14 mouse cellular contexts compared by ENCODE assay signal in the genomic region with DNA sequence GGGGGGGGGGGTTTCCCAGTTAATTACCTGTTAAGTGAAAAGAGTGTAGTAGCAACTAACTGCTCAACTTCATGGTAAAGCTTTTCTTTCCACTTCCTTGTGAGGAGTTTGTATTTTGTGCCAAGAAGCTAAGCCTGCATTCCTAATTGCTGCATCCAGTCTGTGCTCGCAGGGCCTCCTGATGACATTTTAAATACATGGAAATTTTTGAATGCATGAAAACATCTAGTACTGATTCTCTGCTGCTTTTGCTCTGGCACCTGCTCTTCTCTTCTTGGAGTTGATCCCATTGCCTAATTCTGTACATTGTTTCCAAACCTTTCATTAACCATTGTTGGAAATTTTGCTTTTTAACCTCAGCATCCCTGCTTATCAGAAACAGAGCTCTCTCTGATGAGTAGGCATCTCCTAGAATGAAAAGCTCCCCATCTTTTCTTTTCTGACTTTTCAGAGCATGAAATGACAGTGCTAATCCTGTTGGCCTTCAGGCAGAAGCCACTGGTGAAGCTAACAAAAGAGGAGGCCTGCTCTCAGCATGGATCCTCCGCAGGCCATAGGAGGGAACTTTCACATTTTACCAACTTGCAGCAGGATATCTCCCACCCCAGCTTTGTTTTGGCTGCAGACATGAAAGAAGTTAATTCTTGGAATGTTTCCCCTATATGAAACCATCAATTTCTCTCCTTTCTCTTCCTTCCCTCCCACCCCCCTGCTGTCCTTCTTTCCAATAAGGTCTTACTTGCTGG.
A peak's percentile ranks its signal among the peaks of the same experiment; 100 is the strongest.
DNase-seq lines count a peak whose midpoint lies in the region; ATAC-seq lines count a peak whose summit lies in the region.
"Had no signal": no experiment of that assay in that cellular context is flagged by ENCODE, and none has a peak within 500 bp of the region (broad histone marks: within the 10 kb centered on the region; RNA-seq: fewer than 3 reads in every experiment).

No protein-coding gene starts in this region.

- no peak overlapping the region for H3K27ac ChIP-seq in forebrain, embryonic 10.5 days
- no peak overlapping the region for H3K27ac ChIP-seq in forebrain, embryonic 12.5 days
- no peak overlapping the region for H3K27ac ChIP-seq in midbrain, embryonic 11.5 days (ENCODE audit: low read depth, low read length)
- H3K27ac ChIP-seq: kidney, embryonic 15.5 days; liver, embryonic 12.5 days; neural tube, embryonic 12.5 days; stomach, postnatal 0 days had no signal

- H3K9ac ChIP-seq in forebrain, embryonic 12.5 days: no peak overlapping the region
- no peak overlapping the region for H3K9ac ChIP-seq in midbrain, embryonic 11.5 days (ENCODE audit: low read length)
- H3K9ac ChIP-seq: kidney, embryonic 15.5 days; liver, embryonic 12.5 days; neural tube, embryonic 12.5 days had no signal

- no peak for ATAC-seq in forebrain, embryonic 12.5 days (ENCODE audit: low FRiP score)
- ATAC-seq in midbrain, embryonic 11.5 days (ENCODE audit: low FRiP score): peak; percentile 72
- ATAC-seq in CD4-positive, CD25-positive, alpha-beta regulatory T cell, adult 4 months: no peak
- ATAC-seq: liver, embryonic 12.5 days had no signal

- DNase-seq in forebrain, embryonic 10.5 days (ENCODE audit: extremely low spot score, low spot score): peak; percentile 14
- peak; percentile 75 for DNase-seq in R1 (ENCODE audit: low read depth, low spot score)
- peak; percentile 35 to 36 for DNase-seq in cerebellum, postnatal 25 days
- DNase-seq in midbrain, embryonic 11.5 days (ENCODE audit: low spot score, missing footprints): peak; percentile 88
- no peak for DNase-seq in spleen, postnatal 10 days (ENCODE audit: low spot score in 2 of 2)
- no peak for DNase-seq in adrenal gland, postnatal 36 days
- DNase-seq: heart, postnatal 36 days had no signal

- peaks cover 14% of the 10 kb centered on the region for H3K4me1 ChIP-seq in forebrain, embryonic 10.5 days
- H3K4me1 ChIP-seq in forebrain, embryonic 12.5 days: peaks cover 7% of the 10 kb centered on the region; the same call in 1 of the 2 replicates
- H3K4me1 ChIP-seq in midbrain, embryonic 11.5 days (ENCODE audit: control insufficient read depth, insufficient read depth, low read length): peaks cover 7% of the 10 kb centered on the region
- H3K4me1 ChIP-seq: kidney, embryonic 15.5 days; liver, embryonic 12.5 days; neural tube, embryonic 12.5 days had no signal

- H3K4me3 ChIP-seq in forebrain, embryonic 10.5 days: no peak overlapping the region
- H3K4me3 ChIP-seq in forebrain, embryonic 12.5 days (replicated peaks): no peak overlapping the region
- no peak overlapping the region for H3K4me3 ChIP-seq in midbrain, embryonic 11.5 days (ENCODE audit: low read depth, low read length)
- H3K4me3 ChIP-seq: kidney, embryonic 15.5 days; liver, embryonic 12.5 days; neural tube, embryonic 12.5 days had no signal

- WGBS in forebrain, embryonic 10.5 days: 10% methylated on average over 2 of the region's 2 CpGs
- WGBS in forebrain, embryonic 12.5 days: 14% methylated on average over 2 of the region's 2 CpGs
- 15% methylated on average over 2 of the region's 2 CpGs for WGBS in midbrain, embryonic 11.5 days

- H3K36me3 ChIP-seq in forebrain, embryonic 10.5 days (replicated peaks): no peaks in the 10 kb centered on the region
- H3K36me3 ChIP-seq in forebrain, embryonic 12.5 days (replicated peaks): no peaks in the 10 kb centered on the region
- H3K36me3 ChIP-seq in midbrain, embryonic 11.5 days (ENCODE audit: control insufficient read depth, insufficient read depth, low read length): no peaks in the 10 kb centered on the region
- H3K36me3 ChIP-seq: kidney, embryonic 15.5 days; liver, embryonic 12.5 days; neural tube, embryonic 12.5 days had no signal

- H3K4me2 ChIP-seq in forebrain, embryonic 12.5 days: no peak overlapping the region
- H3K4me2 ChIP-seq in midbrain, embryonic 11.5 days: no peak overlapping the region
- H3K4me2 ChIP-seq: kidney, embryonic 15.5 days; liver, embryonic 12.5 days; neural tube, embryonic 12.5 days had no signal

- peaks cover 72% of the 10 kb centered on the region for H3K27me3 ChIP-seq in forebrain, embryonic 10.5 days (ENCODE audit: poor library complexity, severe bottlenecking)
- no peaks in the 10 kb centered on the region for H3K27me3 ChIP-seq in forebrain, embryonic 12.5 days
- no peaks in the 10 kb centered on the region for H3K27me3 ChIP-seq in midbrain, embryonic 11.5 days (ENCODE audit: control insufficient read depth, insufficient read depth, low read length)
- H3K27me3 ChIP-seq: kidney, embryonic 15.5 days; liver, embryonic 12.5 days; neural tube, embryonic 12.5 days had no signal

- no peaks in the 10 kb centered on the region for H3K9me3 ChIP-seq in forebrain, embryonic 10.5 days
- H3K9me3 ChIP-seq in forebrain, embryonic 12.5 days: no peaks in the 10 kb centered on the region
- H3K9me3 ChIP-seq in midbrain, embryonic 11.5 days (ENCODE audit: control insufficient read depth, low read length): no peaks in the 10 kb centered on the region
- H3K9me3 ChIP-seq: G1E; kidney, embryonic 15.5 days; liver, embryonic 12.5 days; neural tube, embryonic 12.5 days had no signal

Comparison
In these comparisons a context has a peak if more than half of its experiments do, and no peak if none do; other contexts are left out.
1. DNase-seq: peak in forebrain, embryonic 10.5 days (single experiment), R1 (single experiment), cerebellum, postnatal 25 days (2 of 2) and midbrain, embryonic 11.5 days (single experiment); none in spleen, postnatal 10 days (0 of 2) and adrenal gland, postnatal 36 days (0 of 2).